Mouse (Mus musculus): ENCODE results near the gene Nfia. TPM values are rescaled to one million over a fixed set of nuclear protein-coding genes. Genes with fewer than 3 reads are reported as not detected.
A peak's percentile ranks its signal among the peaks of the same experiment; 100 is the strongest.

The Nfia gene
- polyA plus RNA-seq, 1 experiment from 2014 or later: 26.6 TPM

DNA sequence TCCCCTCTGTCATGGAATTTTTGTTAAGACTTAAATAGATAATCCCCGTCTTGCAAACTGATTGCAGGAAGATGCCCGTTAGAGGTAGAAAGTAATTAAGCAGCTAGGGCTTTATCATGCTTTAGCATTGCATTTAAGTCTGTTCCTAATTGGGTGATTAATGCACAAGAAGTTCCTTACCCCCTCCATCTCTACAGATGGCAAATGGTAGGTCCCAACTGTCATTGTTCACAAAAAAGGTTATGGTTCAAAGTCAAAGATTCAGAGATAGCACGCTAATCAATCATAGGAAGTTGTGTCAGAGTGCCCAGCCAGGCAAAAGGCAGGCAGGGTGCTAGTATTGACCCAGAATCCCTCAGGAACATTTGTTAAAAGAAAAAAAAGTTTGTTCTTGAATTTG, 31.3 kb downstream of the Nfia start:
- Histone ChIP-seq H3K4me1 (ENCODE audit: control insufficient read depth, insufficient read depth, low read length) (no peaks in the 10 kb centered on the region), H3K27me3 (ENCODE audit: control insufficient read depth, insufficient read depth, low read depth, low read length) (no peaks in the 10 kb centered on the region), H3K9ac (ENCODE audit: low read depth, low read length) (no peak overlapping the region), H3K4me2 (ENCODE audit: low read length) (no peak overlapping the region), H3K9me3 (replicated peaks; ENCODE audit: control insufficient read depth, low read length, poor library complexity, severe bottlenecking) (no peaks in the 10 kb centered on the region), H3K4me3 (ENCODE audit: low read depth, low read length) (no peak overlapping the region), H3K36me3 (ENCODE audit: control insufficient read depth, insufficient read depth, low read length) (no peaks in the 10 kb centered on the region), H3K27ac (ENCODE audit: low read length) (no peak overlapping the region)
- no peak for ATAC-seq
- WGBS: 56% methylated on average over 3 of the region's 3 CpGs

DNA sequence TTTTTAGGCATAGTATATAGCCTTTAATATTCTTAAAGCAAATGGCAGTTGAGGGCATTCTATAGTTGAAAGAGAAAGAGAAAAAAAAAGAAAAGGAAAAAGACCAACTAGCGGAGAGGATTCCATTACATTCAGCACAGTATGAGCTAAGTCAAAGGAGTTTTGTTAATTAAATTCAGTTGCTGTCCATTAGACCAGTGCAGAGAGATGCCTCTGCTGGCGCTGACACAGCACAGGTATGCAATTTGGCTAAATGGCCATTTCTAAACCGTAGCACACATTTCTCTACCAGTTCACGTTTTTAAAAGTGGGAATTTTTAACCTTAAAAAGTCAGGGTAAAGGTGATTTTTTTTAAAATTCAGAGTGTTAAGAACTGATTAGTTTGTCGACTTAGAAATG, 32.1 kb downstream of the Nfia start:
- 69% methylated on average over 5 of the region's 5 CpGs for WGBS
- no peak for ATAC-seq

DNA sequence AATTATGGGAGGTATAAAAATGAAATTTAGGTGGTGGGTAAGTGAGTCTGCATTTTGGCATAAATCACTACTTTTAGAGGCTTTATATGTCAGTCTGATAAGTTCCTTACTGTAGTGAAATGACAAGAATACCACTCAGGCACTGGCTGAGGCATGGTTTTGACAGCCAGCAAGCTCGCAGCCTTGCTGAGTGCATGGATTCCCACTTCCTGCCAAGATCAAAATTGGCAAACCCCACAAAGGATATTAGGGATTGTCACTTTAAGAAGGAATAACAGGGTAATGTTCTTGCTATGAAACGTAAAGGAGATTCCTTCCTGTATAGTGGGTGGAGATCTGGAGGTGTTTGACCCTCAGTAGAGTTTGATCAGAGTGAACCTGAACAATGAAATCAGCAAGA, 32.7 kb downstream of the Nfia start:
- Histone ChIP-seq H3K4me1 (ENCODE audit: control insufficient read depth, insufficient read depth, low read length) (no peaks in the 10 kb centered on the region), H3K36me3 (ENCODE audit: control insufficient read depth, insufficient read depth, low read length) (no peaks in the 10 kb centered on the region), H3K27me3 (ENCODE audit: control insufficient read depth, insufficient read depth, low read depth, low read length) (no peaks in the 10 kb centered on the region), H3K27ac (ENCODE audit: low read length) (0 out of 2 replicates have a peak overlapping the region, but pooled peaks have one; percentile 7), H3K9me3 (replicated peaks; ENCODE audit: control insufficient read depth, low read length, poor library complexity, severe bottlenecking) (no peaks in the 10 kb centered on the region), H3K4me3 (ENCODE audit: low read depth, low read length) (no peak overlapping the region), H3K4me2 (ENCODE audit: low read length) (no peak overlapping the region), H3K9ac (ENCODE audit: low read depth, low read length) (no peak overlapping the region)
- ATAC-seq: no peak
- 54% methylated on average over 2 of the region's 2 CpGs for whole genome bisulfite sequencing

More for the DNA sequence above, 32.1 kb downstream of the Nfia start:
- Histone ChIP-seq H3K4me1 (ENCODE audit: control insufficient read depth, insufficient read depth, low read length) (no peaks in the 10 kb centered on the region), H3K27me3 (ENCODE audit: control insufficient read depth, insufficient read depth, low read depth, low read length) (no peaks in the 10 kb centered on the region), H3K4me3 (ENCODE audit: low read depth, low read length) (no peak overlapping the region), H3K9ac (ENCODE audit: low read depth, low read length) (no peak overlapping the region), H3K27ac (ENCODE audit: low read length) (no peak overlapping the region), H3K9me3 (replicated peaks; ENCODE audit: control insufficient read depth, low read length, poor library complexity, severe bottlenecking) (no peaks in the 10 kb centered on the region), H3K4me2 (ENCODE audit: low read length) (no peak overlapping the region), H3K36me3 (ENCODE audit: control insufficient read depth, insufficient read depth, low read length) (no peaks in the 10 kb centered on the region)

DNA sequence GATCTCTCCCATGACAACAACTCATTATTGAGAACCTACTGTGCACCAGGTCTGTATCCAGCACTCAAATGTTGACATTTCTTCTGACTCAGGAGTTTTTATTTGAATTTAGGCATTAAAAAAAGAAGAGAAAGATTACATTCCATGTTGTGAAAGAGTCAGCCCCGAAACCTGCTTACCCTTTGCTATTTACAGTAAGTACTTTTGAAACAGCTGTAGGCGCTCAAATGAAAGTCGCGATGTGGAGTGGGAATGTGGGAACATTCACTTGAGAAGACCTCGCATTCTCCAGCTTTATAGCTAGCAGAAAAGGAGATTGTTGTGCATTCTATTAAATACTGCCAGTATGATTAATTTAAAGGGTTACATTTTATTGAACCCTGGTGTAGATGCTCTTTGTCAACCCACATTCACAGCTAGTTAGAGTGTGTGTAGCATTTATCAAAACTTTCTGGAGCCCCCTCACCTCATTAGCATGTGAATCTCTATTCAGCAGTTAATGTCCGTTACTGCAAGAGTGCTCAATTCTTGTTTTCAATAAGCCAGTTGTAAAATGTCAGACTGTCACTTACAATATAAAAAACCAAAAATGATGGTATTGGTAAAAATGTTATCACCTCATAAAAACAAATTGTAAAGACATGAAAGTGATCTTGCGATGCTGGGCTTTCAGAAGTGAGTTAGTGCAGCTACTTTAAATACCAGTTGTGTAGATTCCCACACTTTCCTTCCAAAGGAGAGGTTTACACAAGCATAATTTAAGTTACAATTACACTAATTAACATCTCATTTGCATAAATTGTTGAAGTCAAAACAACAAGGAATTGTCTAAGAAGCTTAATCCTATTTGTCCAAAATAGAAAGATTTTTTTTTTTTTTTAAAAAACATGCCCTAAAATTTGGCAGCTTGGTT, 33.6 kb downstream of the Nfia start:
- Histone ChIP-seq H3K4me1 (ENCODE audit: control insufficient read depth, insufficient read depth, low read length) (no peaks in the 10 kb centered on the region), H3K4me2 (ENCODE audit: low read length) (no peak overlapping the region), H3K9me3 (replicated peaks; ENCODE audit: control insufficient read depth, low read length, poor library complexity, severe bottlenecking) (no peaks in the 10 kb centered on the region), H3K27me3 (ENCODE audit: control insufficient read depth, insufficient read depth, low read depth, low read length) (no peaks in the 10 kb centered on the region), H3K36me3 (ENCODE audit: control insufficient read depth, insufficient read depth, low read length) (no peaks in the 10 kb centered on the region), H3K9ac (ENCODE audit: low read depth, low read length) (no peak overlapping the region), H3K27ac (ENCODE audit: low read length) (no peak overlapping the region), H3K4me3 (ENCODE audit: low read depth, low read length) (no peak overlapping the region)
- no peak for ATAC-seq
- 30% methylated on average over 7 of the region's 7 CpGs for WGBS

DNA sequence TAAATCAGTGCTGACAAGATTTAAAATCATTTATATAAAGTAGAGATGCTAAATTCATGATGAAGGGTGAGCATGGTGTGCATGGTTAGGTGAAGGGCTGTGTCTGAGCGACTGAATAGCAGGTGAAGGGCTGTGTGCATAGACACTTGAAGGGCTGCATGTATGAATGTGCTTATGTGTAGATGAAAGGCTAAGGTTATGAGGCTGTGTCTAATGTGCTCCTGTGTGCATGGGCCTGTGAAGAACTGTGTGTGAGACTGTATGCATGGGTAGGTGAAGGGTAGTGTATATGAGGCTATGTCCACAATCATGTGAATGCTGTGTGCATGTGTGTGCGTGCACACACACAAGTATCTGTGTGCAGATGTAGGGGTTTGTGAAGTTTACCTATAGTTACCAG, 34.4 kb downstream of the Nfia start:
- no peak overlapping the region for H3K27ac ChIP-seq (ENCODE audit: low read length)
- H3K4me3 ChIP-seq (ENCODE audit: low read depth, low read length): no peak overlapping the region
- H3K9ac ChIP-seq (ENCODE audit: low read depth, low read length): no peak overlapping the region
- no peak overlapping the region for H3K4me2 ChIP-seq (ENCODE audit: low read length)
- H3K9me3 ChIP-seq (replicated peaks; ENCODE audit: control insufficient read depth, low read length, poor library complexity, severe bottlenecking): no peaks in the 10 kb centered on the region
- WGBS: 88% methylated on average over 2 of the region's 2 CpGs
- ATAC-seq: no peak
- H3K36me3 ChIP-seq (ENCODE audit: control insufficient read depth, insufficient read depth, low read length): no peaks in the 10 kb centered on the region
- H3K4me1 ChIP-seq (ENCODE audit: control insufficient read depth, insufficient read depth, low read length): no peaks in the 10 kb centered on the region
- no peaks in the 10 kb centered on the region for H3K27me3 ChIP-seq (ENCODE audit: control insufficient read depth, insufficient read depth, low read depth, low read length)

DNA sequence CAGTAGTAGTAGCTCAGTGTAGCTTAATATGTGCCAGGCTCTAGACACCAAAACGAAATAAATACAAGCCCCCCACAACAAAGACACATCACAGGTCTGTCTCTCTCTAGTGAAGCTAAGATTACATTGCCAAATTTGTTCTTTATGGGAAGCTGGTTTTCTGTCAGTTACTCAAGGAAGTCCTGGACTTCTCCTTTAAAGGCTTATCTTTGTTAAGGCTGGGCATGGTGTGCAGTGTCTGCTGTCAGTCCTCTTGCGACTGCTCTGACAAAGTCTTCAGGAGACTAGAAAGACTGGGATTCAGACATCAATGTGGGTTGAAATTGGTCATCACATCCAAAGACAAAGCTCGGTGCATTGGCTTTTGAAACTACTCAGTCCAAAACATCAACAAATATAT, 36.4 kb downstream of the Nfia start:
- H3K4me3 ChIP-seq (ENCODE audit: low read depth, low read length): no peak overlapping the region
- no peak overlapping the region for H3K9ac ChIP-seq (ENCODE audit: low read depth, low read length)
- no peaks in the 10 kb centered on the region for H3K9me3 ChIP-seq (replicated peaks; ENCODE audit: control insufficient read depth, low read length, poor library complexity, severe bottlenecking)
- ATAC-seq: no peak
- no peak overlapping the region for H3K27ac ChIP-seq (ENCODE audit: low read length)
- no peaks in the 10 kb centered on the region for H3K36me3 ChIP-seq (ENCODE audit: control insufficient read depth, insufficient read depth, low read length)
- no peak overlapping the region for H3K4me2 ChIP-seq (ENCODE audit: low read length)
- no peaks in the 10 kb centered on the region for H3K27me3 ChIP-seq (ENCODE audit: control insufficient read depth, insufficient read depth, low read depth, low read length)
- no peaks in the 10 kb centered on the region for H3K4me1 ChIP-seq (ENCODE audit: control insufficient read depth, insufficient read depth, low read length)
- 94% methylated on average over 3 of the region's 3 CpGs for WGBS

DNA sequence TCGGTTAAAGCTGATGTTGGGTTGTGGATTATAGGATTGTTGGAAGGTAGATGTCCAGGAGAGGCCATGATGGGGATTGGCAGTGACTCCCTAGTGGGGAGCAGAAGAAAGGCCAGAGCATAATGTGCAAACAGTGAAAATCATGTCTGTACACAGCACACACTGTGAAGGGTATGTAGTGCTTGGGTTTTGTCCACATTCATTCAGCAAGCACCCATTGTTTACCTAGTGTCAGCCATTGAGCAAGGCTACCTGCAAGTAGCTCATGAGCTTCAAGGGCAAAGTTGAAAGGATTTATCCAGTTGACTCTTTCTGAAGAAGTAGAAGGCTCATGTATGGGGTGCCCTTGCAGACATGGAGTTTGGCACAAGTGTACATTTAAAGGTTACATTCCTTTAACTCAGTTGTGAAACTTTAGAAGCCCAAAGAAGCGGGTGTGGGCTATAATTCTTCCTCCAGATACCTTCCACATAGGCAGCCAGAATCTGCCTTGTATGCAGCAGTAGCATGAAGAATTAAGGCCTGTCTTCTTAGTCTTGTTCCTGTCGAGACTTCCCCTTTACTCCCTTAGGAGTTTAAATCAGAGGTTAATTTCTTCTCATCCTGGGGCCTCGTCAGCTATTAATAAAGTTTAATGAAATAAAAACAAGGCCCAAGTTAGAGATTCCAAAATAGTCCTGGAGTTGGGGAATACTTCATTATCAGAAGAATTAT, 37.2 kb downstream of the Nfia start:
- H3K4me1 ChIP-seq (ENCODE audit: control insufficient read depth, insufficient read depth, low read length): no peaks in the 10 kb centered on the region
- H3K9me3 ChIP-seq (replicated peaks; ENCODE audit: control insufficient read depth, low read length, poor library complexity, severe bottlenecking): no peaks in the 10 kb centered on the region
- no peak overlapping the region for H3K4me2 ChIP-seq (ENCODE audit: low read length)
- H3K27ac ChIP-seq (ENCODE audit: low read length): no peak overlapping the region
- no peaks in the 10 kb centered on the region for H3K36me3 ChIP-seq (ENCODE audit: control insufficient read depth, insufficient read depth, low read length)
- no peak overlapping the region for H3K9ac ChIP-seq (ENCODE audit: low read depth, low read length)
- WGBS: 82% methylated on average over 4 of the region's 4 CpGs
- H3K4me3 ChIP-seq (ENCODE audit: low read depth, low read length): no peak overlapping the region
- no peaks in the 10 kb centered on the region for H3K27me3 ChIP-seq (ENCODE audit: control insufficient read depth, insufficient read depth, low read depth, low read length)
- ATAC-seq: no peak

DNA sequence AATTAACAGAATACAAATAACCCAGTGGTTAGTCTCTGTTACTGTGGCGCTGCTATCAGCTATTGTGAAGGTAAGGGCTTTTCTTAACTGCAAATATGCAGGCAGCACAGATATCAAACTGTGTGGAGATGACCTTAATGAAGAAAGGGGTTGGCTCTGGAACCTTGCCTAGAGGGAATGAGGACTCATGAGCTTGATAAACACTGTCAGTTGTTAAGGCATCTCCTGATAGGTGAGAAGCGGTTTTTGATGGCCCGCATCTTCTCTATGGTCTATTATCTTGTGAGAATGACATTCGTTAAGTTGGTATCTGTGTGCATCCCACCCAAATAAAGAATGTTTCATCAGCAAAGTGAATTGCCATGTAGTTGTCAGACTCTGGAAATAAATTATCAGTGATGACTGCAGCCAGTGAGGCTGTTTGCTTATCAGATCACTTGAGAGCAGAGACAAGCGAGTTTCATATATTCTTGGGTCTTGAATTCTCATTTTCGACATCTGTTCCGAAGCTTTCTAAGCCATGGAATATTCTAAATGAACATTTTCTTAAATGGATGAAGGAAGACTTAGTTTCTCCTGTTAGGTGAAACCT, 37.9 kb downstream of the Nfia start:
- no peaks in the 10 kb centered on the region for H3K9me3 ChIP-seq (replicated peaks; ENCODE audit: control insufficient read depth, low read length, poor library complexity, severe bottlenecking)
- ATAC-seq: no peak
- no peaks in the 10 kb centered on the region for H3K36me3 ChIP-seq (ENCODE audit: control insufficient read depth, insufficient read depth, low read length)
- WGBS: 81% methylated on average over 7 of the region's 7 CpGs
- H3K9ac ChIP-seq (ENCODE audit: low read depth, low read length): no peak overlapping the region
- no peak overlapping the region for H3K4me3 ChIP-seq (ENCODE audit: low read depth, low read length)
- H3K27ac ChIP-seq (ENCODE audit: low read length): no peak overlapping the region
- H3K4me2 ChIP-seq (ENCODE audit: low read length): no peak overlapping the region
- H3K27me3 ChIP-seq (ENCODE audit: control insufficient read depth, insufficient read depth, low read depth, low read length): no peaks in the 10 kb centered on the region
- no peaks in the 10 kb centered on the region for H3K4me1 ChIP-seq (ENCODE audit: control insufficient read depth, insufficient read depth, low read length)

DNA sequence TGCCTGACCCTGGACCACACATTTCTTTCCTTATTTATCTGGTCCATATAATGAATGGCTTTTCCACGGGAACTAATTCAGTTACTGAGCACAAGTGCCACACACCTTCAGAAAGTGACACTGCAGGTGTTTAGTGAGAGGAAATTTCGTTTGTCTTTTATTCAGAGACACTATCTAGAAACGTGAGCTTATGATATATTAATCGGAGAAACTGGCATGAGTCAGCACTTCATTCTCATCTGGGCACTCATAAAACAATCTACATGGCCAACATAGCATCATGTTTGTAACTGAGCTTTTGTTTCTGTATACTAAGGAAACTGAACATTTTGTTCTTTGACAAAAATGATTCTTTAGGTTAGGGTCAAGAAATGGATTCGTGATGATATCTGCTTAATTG, 40.5 kb downstream of the Nfia start:
- 81% methylated on average over 5 of the region's 5 CpGs for WGBS
- Histone ChIP-seq H3K9ac (ENCODE audit: low read depth, low read length) (no peak overlapping the region), H3K27ac (ENCODE audit: low read length) (no peak overlapping the region), H3K36me3 (ENCODE audit: control insufficient read depth, insufficient read depth, low read length) (no peaks in the 10 kb centered on the region), H3K4me1 (ENCODE audit: control insufficient read depth, insufficient read depth, low read length) (no peaks in the 10 kb centered on the region), H3K27me3 (ENCODE audit: control insufficient read depth, insufficient read depth, low read depth, low read length) (no peaks in the 10 kb centered on the region), H3K9me3 (replicated peaks; ENCODE audit: control insufficient read depth, low read length, poor library complexity, severe bottlenecking) (no peaks in the 10 kb centered on the region), H3K4me2 (ENCODE audit: low read length) (no peak overlapping the region), H3K4me3 (ENCODE audit: low read depth, low read length) (no peak overlapping the region)
- ATAC-seq: no peak

Measured in midbrain, embryonic 16.5 days (tissue).